Mouse (Mus musculus) cerebellum, adult 2 months (tissue): ENCODE results near the gene Angptl6. TPM values are rescaled to one million over a fixed set of nuclear protein-coding genes. Genes with fewer than 3 reads are reported as not detected.

Experiments
- DNase-seq, 2 experiments: peaks; one replicate each; pipeline ENCODE4 v3.0.0; 2021
- H3K27ac ChIP-seq: fragments of 200-500 bp; 2 replicates; pipeline ENCODE4 v1.5.1; 2012; ENCODE audit warnings: low read length, control low read depth, inconsistent platforms; ENCODE audit not compliant: insufficient read depth
- H3K27me3 ChIP-seq: fragments of 200-500 bp; 2 replicates; pipeline ENCODE4 v1.6.1; 2012; ENCODE audit warnings: inconsistent platforms, mild to moderate bottlenecking, low read length, moderate library complexity; ENCODE audit not compliant: control insufficient read depth, insufficient read depth
- H3K4me1 ChIP-seq: fragments of 200-500 bp; 2 replicates; pipeline ENCODE4 v1.6.1; 2011; ENCODE audit warnings: low read length; ENCODE audit not compliant: control insufficient read depth, insufficient read depth
- H3K4me3 ChIP-seq: fragments of 200-500 bp; replicated peaks from 2 replicates; pipeline ENCODE3; 2011; ENCODE audit warnings: mild to moderate bottlenecking, low read depth, low read length, control low read depth; ENCODE audit not compliant: insufficient read depth
- CTCF ChIP-seq: fragments of 200-500 bp; IDR thresholded peaks from 2 replicates; pipeline ENCODE4 v1.5.1; 2011; ENCODE audit warnings: low read depth, mild to moderate bottlenecking, control low read depth, low read length, moderate library complexity, borderline replicate concordance; ENCODE audit not compliant: insufficient read depth
- POLR2A ChIP-seq: fragments of 200-500 bp; IDR thresholded peaks from 2 replicates; pipeline ENCODE4 v1.6.1; 2011; ENCODE audit warnings: low read length, control low read depth, borderline replicate concordance; ENCODE audit not compliant: insufficient read depth
- WGBS: fragments of 180-500 bp; shearing (Covaris S2); methylation state at CpG from one replicate; pipeline ENCODE4 v1.1.7; 2018; 5-methylcytosine and 5-hydroxymethylcytosine counted together
- polyA plus RNA-seq: library from polyadenylated mRNA; depleted of rRNA; stranded (reverse); fragments of >200 nt; gene quantifications from 2 replicates; pipeline ENCODE4 v1.2.3, GENCODE M21; 2012; rRNA removed

The Angptl6 gene
- polyA plus RNA-seq: 11.1 and 12.4 TPM in 2 replicates

DNA sequence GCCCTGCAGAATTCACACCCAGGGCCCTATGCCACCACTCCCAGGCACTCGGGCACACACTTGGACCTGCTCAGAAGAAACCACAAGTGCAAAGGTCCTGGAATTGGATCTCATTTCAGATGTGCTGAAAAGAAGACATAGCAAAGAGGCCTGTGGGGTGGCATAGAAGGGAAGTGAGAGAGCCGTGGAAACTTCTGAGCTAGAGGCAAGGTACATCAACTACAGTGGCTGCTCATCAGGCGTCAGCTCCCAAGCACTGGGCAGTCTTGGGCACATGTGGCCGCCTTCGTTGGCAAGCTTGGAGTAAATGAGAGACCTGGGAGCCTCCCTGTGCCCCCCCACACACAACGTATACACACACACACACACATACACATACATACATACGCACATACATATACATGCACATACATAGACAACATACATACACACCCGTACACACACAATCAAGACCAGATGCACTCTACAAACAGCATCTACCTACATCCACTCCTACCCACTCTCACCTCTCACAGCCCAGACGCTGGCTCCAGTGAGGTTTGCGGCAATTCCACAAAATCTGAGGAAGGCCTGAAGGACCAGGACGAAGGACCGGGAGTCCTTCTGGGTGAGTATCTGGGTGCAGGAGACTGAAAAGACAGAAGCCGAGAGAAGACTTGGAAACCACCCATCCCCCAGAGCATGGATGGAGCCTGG lies at the start of gene Angptl6:
TSS of gene Angptl6 (minus strand) at position 631 of the 696 bp plus-strand sequence.
- H3K27ac ChIP-seq: peak within 1 kb of the TSS; percentile 83
- peak within 1 kb of the TSS; percentile 60 for H3K4me3 ChIP-seq
- TF ChIP-seq POLR2A (no peak), CTCF (no peak)
- 0 out of 2 replicates have a peak, but pooled peaks cover 2% of the 10 kb centered on the region for H3K4me1 ChIP-seq
- DNase-seq: peak in 1 of 2 experiments; percentile 20
- H3K27me3 ChIP-seq: no peaks in the 10 kb centered on the region
- 91% methylated on average over 13 of the region's 13 CpGs for WGBS

- H3K27ac ChIP-seq: no peak overlapping the region
- WGBS: 93% methylated on average over 3 of the region's 3 CpGs
- no peak for TF ChIP-seq CTCF
- TF ChIP-seq POLR2A: no peak
Observed at GRCm38 (mm10) chr9:20923258-20923657, 43.7 kb upstream of the Angptl6 start.

DNA sequence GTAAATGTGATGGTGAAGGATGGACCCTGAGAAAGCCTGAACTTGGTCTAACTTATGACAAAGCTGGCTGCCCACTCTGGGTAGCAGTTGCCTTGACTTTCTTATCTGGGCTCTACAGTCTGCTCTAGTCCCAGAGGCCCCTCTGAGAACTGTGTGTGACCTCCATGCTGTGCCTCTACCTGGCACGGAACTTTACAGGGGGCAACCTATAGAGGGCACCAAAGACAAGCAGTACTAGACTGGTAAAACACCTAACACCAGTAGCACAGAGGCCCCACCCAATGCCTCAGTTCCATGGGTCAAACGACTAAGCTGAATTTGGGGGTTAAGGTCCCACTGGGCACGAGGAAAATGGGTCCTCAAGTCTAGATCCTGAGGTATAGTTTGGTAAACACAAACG lies 36.6 kb upstream of the Angptl6 start:
- Histone ChIP-seq H3K4me1 (no peaks in the 10 kb centered on the region), H3K27ac (no peak overlapping the region), H3K4me3 (no peak overlapping the region), H3K27me3 (no peaks in the 10 kb centered on the region)
- no peak for DNase-seq
- 83% methylated on average over 4 of the region's 4 CpGs for WGBS
- TF ChIP-seq POLR2A: no peak
- TF ChIP-seq CTCF: peak; percentile 19; the same call in 1 of the 2 replicates

More at GRCm38 (mm10) chr9:20923258-20923657, 43.7 kb upstream of the Angptl6 start:
- Histone ChIP-seq H3K27me3 (no peaks in the 10 kb centered on the region), H3K4me3 (no peak overlapping the region), H3K4me1 (no peaks in the 10 kb centered on the region)
- no peak for DNase-seq

- TF ChIP-seq CTCF (no peak), POLR2A (no peak)
- WGBS: 61% methylated on average over 9 of the region's 9 CpGs
- no peak overlapping the region for H3K27ac ChIP-seq
Observed at GRCm38 (mm10) chr9:20909948-20910347, 30.4 kb upstream of the Angptl6 start.

GRCm38 (mm10) chr9:20902174-20902491 lies 22.6 kb upstream of the Angptl6 start:
- no peak for TF ChIP-seq CTCF
- TF ChIP-seq POLR2A: no peak
- peaks cover 5% of the 10 kb centered on the region for H3K4me1 ChIP-seq
- no peaks in the 10 kb centered on the region for H3K27me3 ChIP-seq
- DNase-seq: no peak
- H3K4me3 ChIP-seq: no peak overlapping the region
- WGBS: 21% methylated on average over 6 of the region's 6 CpGs
- H3K27ac ChIP-seq: no peak overlapping the region

More at GRCm38 (mm10) chr9:20909948-20910347, 30.4 kb upstream of the Angptl6 start:
- Histone ChIP-seq H3K4me1 (no peaks in the 10 kb centered on the region), H3K27me3 (no peaks in the 10 kb centered on the region), H3K4me3 (no peak overlapping the region)
- DNase-seq: no peak

DNA sequence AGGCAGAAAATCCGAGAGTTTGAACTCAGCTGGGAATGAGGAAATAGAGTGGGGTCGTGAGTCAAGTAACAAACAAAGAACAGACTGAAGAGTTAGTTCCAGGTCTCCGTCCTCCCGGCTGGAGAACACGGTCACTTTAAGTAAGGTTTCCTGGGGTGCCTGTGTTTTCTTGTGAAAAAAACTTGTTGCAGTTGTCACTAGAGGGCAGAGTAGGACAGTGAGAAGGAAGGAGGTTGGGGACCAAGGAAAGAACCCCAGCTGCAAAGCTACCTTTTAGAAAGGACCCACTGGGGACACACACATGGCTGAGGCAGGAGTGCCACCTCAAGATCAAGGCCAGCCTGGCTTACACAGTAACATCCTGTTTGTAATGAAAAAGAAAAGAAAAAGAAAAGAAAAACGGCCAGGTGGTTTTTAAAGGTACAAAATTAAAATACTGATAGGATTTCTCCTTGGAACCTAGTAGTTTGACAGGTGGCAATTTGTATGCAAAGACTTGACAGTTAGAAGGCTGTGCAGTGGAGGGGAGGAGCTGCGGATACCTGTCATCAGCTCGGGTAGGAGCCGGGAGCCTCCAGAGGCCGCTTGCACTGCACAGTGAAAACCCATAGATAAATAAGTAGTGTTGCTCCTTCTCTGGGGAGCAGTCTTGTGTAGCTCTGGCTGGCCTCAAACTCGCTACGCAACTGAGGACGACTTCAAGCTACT lies 22.1 kb upstream of the Angptl6 start:
- TF ChIP-seq CTCF: peak; percentile 61
- TF ChIP-seq POLR2A: no peak
- Histone ChIP-seq H3K27ac (no peak overlapping the region), H3K27me3 (no peaks in the 10 kb centered on the region), H3K4me3 (no peak overlapping the region), H3K4me1 (peaks cover 8% of the 10 kb centered on the region)
- 15% methylated on average over 13 of the region's 13 CpGs for WGBS
- peak; percentile 28 to 47 for DNase-seq

DNA sequence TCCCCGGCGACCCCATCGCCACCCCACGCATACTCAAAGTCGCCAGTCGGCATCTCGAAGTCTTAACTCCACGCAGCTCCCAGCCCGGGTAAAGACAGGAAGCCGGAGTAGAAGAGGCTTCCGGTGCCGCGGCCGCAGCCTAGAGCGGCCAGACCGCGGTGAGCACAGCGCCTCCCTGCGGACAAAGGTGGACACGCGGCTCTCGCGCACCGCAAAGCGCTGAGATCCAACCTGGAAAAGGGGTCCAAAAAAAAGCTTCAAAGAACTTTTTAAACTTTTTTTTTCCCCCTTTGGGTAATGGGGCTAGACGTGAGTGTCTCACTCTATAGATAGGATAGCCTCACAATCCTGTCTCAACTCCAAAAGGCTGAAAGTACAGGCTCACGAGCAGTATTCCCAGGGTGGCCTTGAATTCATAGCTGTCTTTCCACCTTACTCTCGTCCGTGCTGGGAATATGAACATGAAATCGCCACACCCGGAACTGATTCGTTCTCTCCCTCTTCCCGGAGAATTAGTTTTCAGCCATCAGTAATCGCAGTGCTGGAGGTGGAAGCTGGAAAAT lies 19.1 kb upstream of the Angptl6 start, which contains the start of gene Eif3g:
TSS of gene Eif3g (minus strand) at position 113 of the 563 bp plus-strand sequence.
- no peak within 1 kb of the TSS for H3K27ac ChIP-seq
- peak within 1 kb of the TSS; percentile 78 for H3K4me3 ChIP-seq
- DNase-seq: peak; percentile 82 to 86
- H3K27me3 ChIP-seq: no peaks in the 10 kb centered on the region
- peaks cover 8% of the 10 kb centered on the region for H3K4me1 ChIP-seq
- peak; percentile 90 for TF ChIP-seq CTCF
- TF ChIP-seq POLR2A: peak; percentile 65; the same call in 1 of the 2 replicates
- WGBS: 2% methylated on average over 34 of the region's 34 CpGs
